Mouse (Mus musculus): Measurements from ENCODE around the gene Scube3. TPM values are rescaled to one million over a fixed set of nuclear protein-coding genes. Genes with fewer than 3 reads are reported as not detected.

Scube3 gene
- polyA plus RNA-seq, 1 experiment = not detected

DNA sequence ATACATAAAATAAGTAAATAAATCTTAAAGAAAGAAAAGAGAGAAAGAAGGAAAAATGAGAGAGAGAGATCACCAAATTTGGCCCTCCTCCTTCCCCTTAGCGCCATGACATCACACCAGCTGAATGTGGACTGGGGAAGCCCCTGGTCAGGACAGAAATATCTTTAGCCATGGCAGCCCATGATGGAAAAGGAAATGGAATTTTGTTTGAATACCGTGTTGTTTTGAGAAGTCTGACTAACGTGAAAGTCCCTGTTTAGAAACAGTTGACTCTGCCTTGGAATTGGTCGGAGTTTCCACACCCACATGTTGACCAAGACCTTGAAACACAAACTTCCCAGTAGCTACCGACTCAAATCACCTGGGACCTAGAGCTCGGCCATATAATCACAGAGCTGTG, 37.5 kb upstream of the Scube3 start:
- Histone ChIP-seq H3K36me3 (ENCODE audit: control insufficient read depth) (no peaks in the 10 kb centered on the region), H3K27me3 (ENCODE audit: control insufficient read depth) (peaks cover 4% of the 10 kb centered on the region; the same call in 1 of the 2 replicates), H3K4me1 (ENCODE audit: control insufficient read depth) (no peaks in the 10 kb centered on the region), H3K4me3 (replicated peaks) (no peak overlapping the region), H3K9me3 (ENCODE audit: control insufficient read depth, low read length) (peaks cover 7% of the 10 kb centered on the region)
- no peak for TF ChIP-seq TAL1 (IDR thresholded peaks at IDR 0.05; ENCODE audit: low read length)
- TF ChIP-seq GATA1 (IDR thresholded peaks at IDR 0.05; ENCODE audit: low read length) = no peak

DNA sequence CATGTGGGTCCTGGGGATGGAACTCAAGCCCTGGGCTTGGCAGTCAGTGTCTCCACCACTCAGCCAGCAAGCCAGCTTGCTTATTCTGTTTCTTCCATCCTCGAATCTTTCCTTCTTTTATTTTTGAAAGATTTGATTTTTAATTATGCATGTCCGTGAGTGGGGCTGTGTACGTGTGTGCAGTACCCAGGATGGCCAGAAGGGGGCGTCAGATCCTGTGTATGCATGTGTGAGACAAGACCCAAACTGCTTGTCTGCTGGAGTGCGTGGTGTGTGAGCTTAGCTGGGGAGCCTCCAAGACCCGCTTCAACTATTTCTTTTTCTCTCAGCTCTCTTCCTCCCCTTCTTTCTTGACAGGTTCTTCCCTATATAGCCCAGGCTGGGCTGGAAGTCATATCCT, 35.6 kb upstream of the Scube3 start:
- TF ChIP-seq GATA1 (IDR thresholded peaks at IDR 0.05; ENCODE audit: low read length) = no peak
- TF ChIP-seq TAL1 (IDR thresholded peaks at IDR 0.05; ENCODE audit: low read length) = no peak
- Histone ChIP-seq H3K36me3 (ENCODE audit: control insufficient read depth) (no peaks in the 10 kb centered on the region), H3K4me1 (ENCODE audit: control insufficient read depth) (no peaks in the 10 kb centered on the region), H3K27me3 (ENCODE audit: control insufficient read depth) (peaks cover 4% of the 10 kb centered on the region; the same call in 1 of the 2 replicates), H3K4me3 (replicated peaks) (no peak overlapping the region), H3K9me3 (ENCODE audit: control insufficient read depth, low read length) (no peaks in the 10 kb centered on the region)

- Histone ChIP-seq H3K4me1 (ENCODE audit: control insufficient read depth) (no peaks in the 10 kb centered on the region), H3K9me3 (ENCODE audit: control insufficient read depth, low read length) (no peaks in the 10 kb centered on the region), H3K27me3 (ENCODE audit: control insufficient read depth) (peaks cover 4% of the 10 kb centered on the region; the same call in 1 of the 2 replicates), H3K4me3 (replicated peaks) (no peak overlapping the region), H3K36me3 (ENCODE audit: control insufficient read depth) (no peaks in the 10 kb centered on the region)
- TF ChIP-seq TAL1 (IDR thresholded peaks at IDR 0.05; ENCODE audit: low read length) = no peak
- TF ChIP-seq GATA1 (IDR thresholded peaks at IDR 0.05; ENCODE audit: low read length) = no peak
Measured at GRCm38 (mm10) chr17:28107275-28107674, 34.7 kb upstream of the Scube3 start.

DNA sequence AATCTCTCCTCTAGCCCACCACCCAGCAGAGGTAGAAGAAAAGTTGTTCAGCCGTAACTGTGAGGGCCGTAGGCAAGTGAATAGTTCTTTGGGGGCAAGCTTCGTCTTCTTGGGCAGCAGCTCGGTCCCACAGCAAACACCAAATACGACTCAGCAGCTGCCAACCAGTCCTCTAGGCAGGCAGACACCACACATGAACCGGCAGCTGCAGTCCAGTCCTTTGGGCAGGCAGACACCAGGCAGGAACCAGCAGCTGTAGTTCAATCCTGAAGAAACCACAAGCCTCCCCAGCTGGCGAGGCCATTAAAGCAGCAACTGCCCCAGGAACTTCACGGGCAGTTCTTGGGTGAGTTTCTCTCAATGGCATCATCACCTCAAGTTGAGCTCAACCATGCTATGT, 29.7 kb upstream of the Scube3 start:
- Histone ChIP-seq H3K4me1 (ENCODE audit: control insufficient read depth) (no peaks in the 10 kb centered on the region), H3K9me3 (ENCODE audit: control insufficient read depth, low read length) (no peaks in the 10 kb centered on the region), H3K36me3 (ENCODE audit: control insufficient read depth) (no peaks in the 10 kb centered on the region), H3K27me3 (ENCODE audit: control insufficient read depth) (peaks cover 5% of the 10 kb centered on the region; the same call in 1 of the 2 replicates), H3K4me3 (replicated peaks) (no peak overlapping the region)
- TF ChIP-seq TAL1 (IDR thresholded peaks at IDR 0.05; ENCODE audit: low read length) (no peak), GATA1 (IDR thresholded peaks at IDR 0.05; ENCODE audit: low read length) (no peak)

- TF ChIP-seq TAL1 (IDR thresholded peaks at IDR 0.05; ENCODE audit: low read length) = no peak
- TF ChIP-seq GATA1 (IDR thresholded peaks at IDR 0.05; ENCODE audit: low read length) = no peak
- H3K27me3 ChIP-seq (ENCODE audit: control insufficient read depth) = peaks cover 12% of the 10 kb centered on the region
- no peak overlapping the region for H3K4me3 ChIP-seq (replicated peaks)
- no peaks in the 10 kb centered on the region for H3K36me3 ChIP-seq (ENCODE audit: control insufficient read depth)
- no peaks in the 10 kb centered on the region for H3K9me3 ChIP-seq (ENCODE audit: control insufficient read depth, low read length)
- H3K4me1 ChIP-seq (ENCODE audit: control insufficient read depth) = no peaks in the 10 kb centered on the region
Measured at GRCm38 (mm10) chr17:28116335-28116734, 25.6 kb upstream of the Scube3 start.

DNA sequence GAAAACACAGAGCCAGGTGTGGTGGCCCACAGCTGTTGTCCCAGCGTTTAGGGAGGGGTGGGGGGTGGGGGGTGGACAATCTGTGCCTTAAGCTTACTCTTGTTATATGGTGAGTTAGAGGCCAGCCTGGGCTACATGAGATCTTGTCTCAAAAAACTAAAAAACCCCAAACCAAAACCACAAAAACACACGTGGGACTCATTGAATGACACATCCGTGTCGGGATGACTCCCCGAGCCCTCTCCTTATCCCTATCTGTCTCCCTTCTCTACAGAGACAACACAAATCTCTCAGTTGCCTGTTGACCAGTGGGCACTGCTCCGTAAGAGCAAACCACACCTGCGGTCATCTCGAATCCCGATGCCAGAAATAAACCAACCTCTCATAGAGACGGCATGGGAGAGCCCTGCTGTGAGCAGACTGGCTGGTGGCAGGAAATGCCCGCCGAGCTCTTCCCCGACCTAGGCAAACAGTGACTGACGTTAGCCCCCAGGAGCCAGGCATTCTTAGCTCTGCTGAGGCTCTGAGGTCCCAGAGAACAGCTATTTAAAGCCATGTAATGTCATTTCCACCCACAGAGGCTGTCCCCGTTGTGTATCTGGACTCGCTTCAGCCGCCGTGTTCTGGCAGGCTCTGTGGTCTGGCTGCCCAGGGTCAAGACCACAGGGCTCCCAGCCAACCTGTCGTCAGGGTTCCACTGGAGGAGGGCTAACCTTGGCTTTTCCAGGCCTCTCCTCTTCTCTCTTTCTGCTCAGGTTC, 24.3 kb upstream of the Scube3 start:
- no peaks in the 10 kb centered on the region for H3K4me1 ChIP-seq (ENCODE audit: control insufficient read depth)
- peaks cover 12% of the 10 kb centered on the region for H3K27me3 ChIP-seq (ENCODE audit: control insufficient read depth)

GRCm38 (mm10) chr17:28120460-28120859, 21.5 kb upstream of the Scube3 start:
- Histone ChIP-seq H3K9me3 (ENCODE audit: control insufficient read depth, low read length) (no peaks in the 10 kb centered on the region), H3K4me3 (replicated peaks) (no peak overlapping the region), H3K27me3 (ENCODE audit: control insufficient read depth) (peaks cover 14% of the 10 kb centered on the region), H3K36me3 (ENCODE audit: control insufficient read depth) (no peaks in the 10 kb centered on the region), H3K4me1 (ENCODE audit: control insufficient read depth) (no peaks in the 10 kb centered on the region)
- TF ChIP-seq TAL1 (IDR thresholded peaks at IDR 0.05; ENCODE audit: low read length) = no peak
- no peak for TF ChIP-seq GATA1 (IDR thresholded peaks at IDR 0.05; ENCODE audit: low read length)

More for the DNA sequence above, 24.3 kb upstream of the Scube3 start:
- Histone ChIP-seq H3K4me3 (replicated peaks) (no peak overlapping the region), H3K9me3 (ENCODE audit: control insufficient read depth, low read length) (no peaks in the 10 kb centered on the region), H3K36me3 (ENCODE audit: control insufficient read depth) (no peaks in the 10 kb centered on the region)
- no peak for TF ChIP-seq TAL1 (IDR thresholded peaks at IDR 0.05; ENCODE audit: low read length)
- no peak for TF ChIP-seq GATA1 (IDR thresholded peaks at IDR 0.05; ENCODE audit: low read length)

DNA sequence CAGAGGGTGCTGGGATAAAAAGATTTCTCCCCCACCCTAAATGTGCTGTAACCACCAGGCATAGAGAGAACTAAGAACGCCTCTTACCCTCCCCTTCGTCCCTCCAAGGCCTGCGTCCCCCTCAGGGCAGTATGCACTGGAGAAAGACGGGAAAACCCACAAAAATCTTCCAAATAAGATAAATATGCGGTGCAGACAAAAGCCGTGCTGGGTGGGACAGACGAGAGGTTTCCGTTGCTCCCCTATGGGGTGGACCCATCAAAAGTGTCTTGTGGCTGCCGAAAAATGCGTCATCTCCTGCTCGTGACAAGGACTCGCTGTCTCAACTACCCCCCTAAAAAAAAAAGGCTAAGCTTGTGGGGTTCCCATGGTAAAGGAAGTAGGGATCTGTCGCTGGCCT, 19.0 kb upstream of the Scube3 start:
- TF ChIP-seq TAL1 (IDR thresholded peaks at IDR 0.05; ENCODE audit: low read length) (no peak), GATA1 (IDR thresholded peaks at IDR 0.05; ENCODE audit: low read length) (no peak)
- Histone ChIP-seq H3K27me3 (ENCODE audit: control insufficient read depth) (peaks cover 9% of the 10 kb centered on the region), H3K4me3 (replicated peaks) (no peak overlapping the region), H3K4me1 (ENCODE audit: control insufficient read depth) (no peaks in the 10 kb centered on the region), H3K36me3 (ENCODE audit: control insufficient read depth) (no peaks in the 10 kb centered on the region), H3K9me3 (ENCODE audit: control insufficient read depth, low read length) (no peaks in the 10 kb centered on the region)

DNA sequence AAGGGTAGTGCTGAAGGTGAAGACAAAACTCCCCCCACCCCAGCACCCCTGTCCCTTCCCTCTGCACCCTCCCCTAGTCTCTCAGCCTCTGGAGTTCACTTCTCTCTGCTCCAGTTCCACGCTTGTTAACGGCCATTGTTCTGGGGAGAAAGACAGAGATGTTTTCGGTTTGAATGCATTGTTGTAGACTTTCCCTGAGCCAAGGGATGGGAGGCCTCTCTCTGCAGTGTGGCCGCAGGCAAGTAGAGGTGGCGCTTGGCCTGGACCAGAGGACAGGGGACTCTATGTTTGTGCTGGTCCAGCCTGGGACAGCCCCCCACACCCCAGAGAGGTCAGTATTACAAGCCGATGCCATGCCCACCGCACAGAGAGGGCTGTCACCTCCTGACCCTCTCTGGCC, 18.3 kb upstream of the Scube3 start:
- Histone ChIP-seq H3K27me3 (ENCODE audit: control insufficient read depth) (peaks cover 5% of the 10 kb centered on the region; the same call in 1 of the 2 replicates), H3K36me3 (ENCODE audit: control insufficient read depth) (no peaks in the 10 kb centered on the region), H3K4me1 (ENCODE audit: control insufficient read depth) (no peaks in the 10 kb centered on the region), H3K9me3 (ENCODE audit: control insufficient read depth, low read length) (no peaks in the 10 kb centered on the region), H3K4me3 (replicated peaks) (no peak overlapping the region)
- TF ChIP-seq GATA1 (IDR thresholded peaks at IDR 0.05; ENCODE audit: low read length) (no peak), TAL1 (IDR thresholded peaks at IDR 0.05; ENCODE audit: low read length) (no peak)

Measured in erythroblast, embryonic 14.5 days (primary cell).